Mouse (Mus musculus) ES-Bruce4 (cell line): ENCODE data around the gene Mad2l2. TPM values are rescaled to one million over a fixed set of nuclear protein-coding genes. Genes with fewer than 3 reads are reported as not detected.

ENCODE experiments used
- H3K27ac ChIP-seq: 2 replicates; pipeline ENCODE4 v1.5.1; 2012; ENCODE audit warnings: low read length, inconsistent platforms; ENCODE audit not compliant: insufficient read depth
- H3K27me3 ChIP-seq: 2 replicates; pipeline ENCODE4 v1.6.1; 2012; ENCODE audit warnings: mild to moderate bottlenecking, low read length, inconsistent platforms; ENCODE audit not compliant: control insufficient read depth, poor library complexity, insufficient read depth, severe bottlenecking
- H3K36me3 ChIP-seq: 2 replicates; pipeline ENCODE4 v1.6.1; 2012; ENCODE audit warnings: inconsistent platforms, mild to moderate bottlenecking, low read length, moderate library complexity; ENCODE audit not compliant: control insufficient read depth, poor library complexity, insufficient read depth, severe bottlenecking
- H3K4me1 ChIP-seq: one replicate; pipeline ENCODE4 v1.8.1; 2011; ENCODE audit warnings: low read length; ENCODE audit not compliant: control insufficient read depth, insufficient read depth
- H3K4me3 ChIP-seq: 2 replicates; pipeline ENCODE4 v1.5.1; 2011; ENCODE audit warnings: low read depth, mild to moderate bottlenecking, low read length
- H3K9ac ChIP-seq: 2 replicates; pipeline ENCODE4 v1.6.1; 2012; ENCODE audit warnings: low read depth, mild to moderate bottlenecking, inconsistent platforms; ENCODE audit not compliant: poor library complexity, severe bottlenecking
- H3K9me3 ChIP-seq: replicated peaks from 2 replicates; pipeline ENCODE4 v1.6.1; 2012; ENCODE audit warnings: mild to moderate bottlenecking, low read length, inconsistent platforms; ENCODE audit not compliant: control insufficient read depth, poor library complexity, insufficient read depth, severe bottlenecking
- CTCF ChIP-seq: IDR thresholded peaks from one replicate; pipeline ENCODE4 v1.8.1; 2011; ENCODE audit warnings: low read depth, low read length
- EP300 ChIP-seq: IDR thresholded peaks from 2 replicates; pipeline ENCODE4 v1.6.1; 2011; ENCODE audit warnings: low read depth, low read length; ENCODE audit not compliant: insufficient read depth
- POLR2A ChIP-seq: IDR thresholded peaks from one replicate; pipeline ENCODE4 v1.8.1; 2011; ENCODE audit warnings: low read length; ENCODE audit not compliant: insufficient read depth
- polyA plus RNA-seq: library from polyadenylated mRNA; stranded (reverse); fragments of >200 nt; gene quantifications from 2 replicates; pipeline ENCODE4 v1.2.4, GENCODE M21; 2011; ENCODE audit warnings: low read depth; ENCODE audit not compliant: missing spikeins, insufficient read depth, insufficient read length

Mad2l2 gene
- polyA plus RNA-seq, 1 experiment = 45.9 TPM

DNA sequence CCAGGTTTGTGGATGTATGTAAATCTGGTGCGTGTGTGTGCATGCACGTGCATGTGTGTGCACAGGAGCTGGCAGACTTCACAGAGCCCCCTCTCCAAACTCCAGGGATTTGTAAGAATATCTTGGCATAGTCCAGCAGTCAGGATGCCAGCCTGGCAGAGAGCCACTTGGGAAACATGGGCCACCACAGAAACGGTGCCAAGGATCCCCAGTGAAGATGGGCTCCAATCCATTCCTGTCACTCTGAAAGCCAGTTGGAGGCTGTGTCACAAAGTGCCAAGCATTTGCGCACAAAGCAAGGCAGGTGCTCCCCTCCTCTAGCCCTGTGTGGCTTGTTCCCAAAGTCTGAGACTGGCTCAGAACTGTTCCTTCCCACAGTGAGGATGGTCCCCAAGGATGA lies 8.8 kb upstream of the Mad2l2 start:
- Histone ChIP-seq H3K27ac (no peak overlapping the region), H3K36me3 (no peaks in the 10 kb centered on the region), H3K4me3 (no peak overlapping the region), H3K9me3 (no peaks in the 10 kb centered on the region), H3K27me3 (no peaks in the 10 kb centered on the region), H3K4me1 (no peaks in the 10 kb centered on the region), H3K9ac (no peak overlapping the region)
- TF ChIP-seq EP300 = no peak
- TF ChIP-seq POLR2A = no peak
- TF ChIP-seq CTCF = no peak

DNA sequence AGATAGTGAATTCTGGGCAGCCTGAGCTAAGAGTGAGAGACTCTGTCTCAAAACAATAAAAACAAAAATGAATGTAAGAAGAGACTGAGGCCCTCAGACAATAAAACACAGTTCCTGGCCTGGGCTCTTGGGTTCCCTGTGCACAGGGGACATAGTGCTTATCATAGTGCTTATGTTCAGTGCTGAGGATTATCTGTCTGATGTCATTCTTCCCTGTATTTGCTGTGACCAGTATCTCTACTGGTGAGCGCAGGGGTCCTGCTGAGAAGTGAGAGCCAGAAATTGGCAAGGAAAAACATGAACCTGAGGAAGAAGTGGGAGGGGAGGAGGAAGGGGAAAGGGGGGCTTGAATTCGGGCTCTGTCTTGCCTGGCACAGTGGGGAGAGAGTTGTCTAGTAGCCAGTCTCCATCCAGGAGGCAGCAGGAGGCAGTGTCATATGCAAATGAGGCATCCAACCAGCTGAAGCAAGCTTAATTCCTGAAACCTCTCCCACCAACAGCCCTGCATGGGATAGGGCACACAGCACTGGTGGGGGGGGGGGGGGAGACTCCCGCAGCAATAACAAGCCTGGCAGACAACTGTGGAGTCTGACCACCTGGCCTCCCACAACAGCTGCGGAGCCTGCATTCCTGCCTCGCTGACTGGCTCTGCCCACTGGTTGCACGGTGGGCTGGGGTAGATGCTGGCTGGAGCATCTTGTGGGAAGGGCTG lies 8.0 kb upstream of the Mad2l2 start:
- no peaks in the 10 kb centered on the region for H3K36me3 ChIP-seq
- no peaks in the 10 kb centered on the region for H3K4me1 ChIP-seq
- no peak overlapping the region for H3K9ac ChIP-seq
- no peak overlapping the region for H3K27ac ChIP-seq
- no peaks in the 10 kb centered on the region for H3K27me3 ChIP-seq
- H3K4me3 ChIP-seq = no peak overlapping the region
- TF ChIP-seq POLR2A (no peak), EP300 (no peak), CTCF (no peak)
- no peaks in the 10 kb centered on the region for H3K9me3 ChIP-seq

GRCm38 (mm10) chr4:148122694-148123066 lies 7.5 kb upstream of the Mad2l2 start:
- no peaks in the 10 kb centered on the region for H3K4me1 ChIP-seq
- H3K9me3 ChIP-seq = no peaks in the 10 kb centered on the region
- TF ChIP-seq POLR2A (no peak), CTCF (no peak), EP300 (no peak)
- H3K4me3 ChIP-seq = no peak overlapping the region
- H3K27ac ChIP-seq = no peak overlapping the region
- no peaks in the 10 kb centered on the region for H3K36me3 ChIP-seq
- H3K9ac ChIP-seq = no peak overlapping the region
- no peaks in the 10 kb centered on the region for H3K27me3 ChIP-seq

DNA sequence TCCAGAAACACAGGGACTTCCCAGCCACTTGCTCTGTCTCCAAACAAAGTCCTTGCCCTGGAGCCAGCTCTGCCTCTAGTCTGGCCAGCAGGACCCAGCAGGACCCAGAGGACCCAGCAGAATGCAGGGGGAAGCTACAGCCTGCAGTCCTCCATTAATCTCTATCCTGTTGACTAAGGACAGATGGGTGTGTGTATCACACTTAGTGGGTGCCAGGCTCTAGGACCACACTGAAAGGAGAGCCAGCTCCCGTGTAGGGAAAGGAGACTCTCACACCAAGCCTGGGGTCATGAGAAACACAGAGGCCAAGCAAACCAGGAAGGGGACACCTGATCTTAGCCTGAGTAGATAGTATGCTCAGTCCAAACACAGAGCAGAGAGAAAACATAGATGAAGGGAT lies 1.9 kb upstream of the Mad2l2 start:
- Histone ChIP-seq H3K9me3 (no peaks in the 10 kb centered on the region), H3K4me1 (no peaks in the 10 kb centered on the region), H3K36me3 (no peaks in the 10 kb centered on the region), H3K9ac (no peak overlapping the region), H3K27ac (no peak overlapping the region), H3K27me3 (no peaks in the 10 kb centered on the region), H3K4me3 (no peak overlapping the region)
- TF ChIP-seq CTCF (no peak), POLR2A (no peak), EP300 (no peak)

DNA sequence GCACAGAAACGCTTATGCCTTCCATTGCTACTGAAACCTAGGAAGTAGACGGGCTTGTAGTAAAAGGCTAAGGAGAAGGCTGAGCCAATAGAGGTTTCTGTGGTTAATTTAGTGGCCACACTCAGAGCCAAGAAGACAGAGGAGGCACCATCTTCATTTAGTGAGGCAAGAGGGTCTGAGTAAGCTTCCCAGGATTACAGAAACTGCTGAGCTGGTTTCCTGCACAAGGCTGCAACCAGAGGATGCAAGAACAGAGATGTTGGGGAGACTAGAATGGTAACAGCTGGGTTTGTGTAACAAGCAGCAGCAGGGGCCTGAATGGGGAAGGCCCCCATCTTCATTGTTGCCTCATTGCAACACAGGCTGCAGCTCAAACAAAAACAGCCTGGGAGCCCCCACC lies 1.5 kb upstream of the Mad2l2 start:
- Histone ChIP-seq H3K27me3 (no peaks in the 10 kb centered on the region), H3K36me3 (no peaks in the 10 kb centered on the region), H3K4me1 (no peaks in the 10 kb centered on the region), H3K27ac (no peak overlapping the region), H3K4me3 (no peak overlapping the region), H3K9me3 (no peaks in the 10 kb centered on the region), H3K9ac (no peak overlapping the region)
- TF ChIP-seq CTCF (no peak), EP300 (no peak), POLR2A (no peak)

DNA sequence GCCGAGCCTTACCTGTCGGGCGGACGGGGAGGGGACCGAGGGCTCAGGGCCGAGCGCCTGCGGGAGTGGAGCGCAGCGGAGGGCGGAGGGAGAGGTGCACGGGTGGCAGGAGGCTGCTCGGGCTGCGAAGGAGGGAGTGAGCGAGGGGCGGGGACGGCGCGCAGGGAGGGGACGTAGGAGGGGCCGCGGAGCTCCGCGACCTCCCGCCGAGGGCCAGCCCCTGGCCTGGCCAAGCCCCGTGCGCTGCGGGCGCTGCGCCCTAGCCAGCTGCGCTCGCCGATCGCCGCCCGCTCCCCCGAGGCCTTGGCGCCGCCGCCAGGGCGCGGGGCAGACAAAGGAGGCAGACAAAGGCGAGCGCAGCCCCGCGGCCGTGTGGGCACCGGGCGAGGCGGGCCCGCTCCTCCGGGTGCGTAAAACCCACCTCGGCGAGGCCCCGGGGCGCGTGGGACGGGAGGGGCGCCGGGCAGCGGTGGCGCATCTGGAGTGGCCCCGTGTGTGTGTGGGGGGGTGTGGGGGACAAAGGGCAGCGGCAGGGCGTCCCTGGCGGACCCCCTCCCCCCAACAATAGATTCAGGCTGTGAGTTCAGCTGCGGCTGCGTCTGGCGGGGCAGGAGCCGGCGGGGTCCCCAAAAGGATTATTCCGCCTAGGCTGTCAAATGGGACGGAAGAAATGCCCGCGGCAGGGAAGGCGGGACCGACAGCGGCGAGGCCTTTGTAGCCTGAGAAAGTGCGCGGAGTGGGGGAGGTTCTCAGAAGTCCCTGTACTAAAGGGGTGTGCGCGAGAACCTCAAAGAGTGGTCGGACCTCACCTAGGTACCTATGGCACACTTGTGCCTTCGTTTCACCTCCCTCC lies 603 bp downstream of the Mad2l2 start, which contains the start of gene Draxin:
TSS of gene Draxin (minus strand) at position 138 of the 853 bp plus-strand sequence.
- Histone ChIP-seq H3K9me3 (no peaks in the 10 kb centered on the region), H3K27ac (no peak within 1 kb of the TSS), H3K4me3 (peak within 1 kb of the TSS; percentile 32), H3K36me3 (no peaks in the 10 kb centered on the region), H3K27me3 (no peaks in the 10 kb centered on the region), H3K4me1 (no peaks in the 10 kb centered on the region), H3K9ac (peak within 1 kb of the TSS; percentile 52)
- TF ChIP-seq CTCF (no peak), EP300 (no peak), POLR2A (no peak)
